Mouse (Mus musculus) megakaryocyte, adult 5-6 weeks (primary cell): ENCODE results near the gene Anapc5. TPM values are rescaled to one million over a fixed set of nuclear protein-coding genes. Genes with fewer than 3 reads are reported as not detected.

Experiments
- ATAC-seq: 2 replicates; pipeline ENCODE4 v1.8.0; 2016; ENCODE audit warnings: mild to moderate bottlenecking, inconsistent platforms; ENCODE audit not compliant: poor library complexity, severe bottlenecking
- total RNA-seq, 2 experiments: library from RNA; stranded (forward) in 1 of 2; stranded (reverse) in 1 of 2; fragments of 153-499, 151-499 nt in 1 of 2; fragments of 221-1000, 200-1000 nt in 1 of 2; gene quantifications; 2 replicates each; pipeline versions ENCODE4 v1.2.3 to v1.2.4; 2015 to 2017

Anapc5 gene
- total RNA-seq (2015) = 152 and 159 TPM in 2 replicates
- total RNA-seq (2017) = 243 and 247 TPM in 2 replicates

DNA sequence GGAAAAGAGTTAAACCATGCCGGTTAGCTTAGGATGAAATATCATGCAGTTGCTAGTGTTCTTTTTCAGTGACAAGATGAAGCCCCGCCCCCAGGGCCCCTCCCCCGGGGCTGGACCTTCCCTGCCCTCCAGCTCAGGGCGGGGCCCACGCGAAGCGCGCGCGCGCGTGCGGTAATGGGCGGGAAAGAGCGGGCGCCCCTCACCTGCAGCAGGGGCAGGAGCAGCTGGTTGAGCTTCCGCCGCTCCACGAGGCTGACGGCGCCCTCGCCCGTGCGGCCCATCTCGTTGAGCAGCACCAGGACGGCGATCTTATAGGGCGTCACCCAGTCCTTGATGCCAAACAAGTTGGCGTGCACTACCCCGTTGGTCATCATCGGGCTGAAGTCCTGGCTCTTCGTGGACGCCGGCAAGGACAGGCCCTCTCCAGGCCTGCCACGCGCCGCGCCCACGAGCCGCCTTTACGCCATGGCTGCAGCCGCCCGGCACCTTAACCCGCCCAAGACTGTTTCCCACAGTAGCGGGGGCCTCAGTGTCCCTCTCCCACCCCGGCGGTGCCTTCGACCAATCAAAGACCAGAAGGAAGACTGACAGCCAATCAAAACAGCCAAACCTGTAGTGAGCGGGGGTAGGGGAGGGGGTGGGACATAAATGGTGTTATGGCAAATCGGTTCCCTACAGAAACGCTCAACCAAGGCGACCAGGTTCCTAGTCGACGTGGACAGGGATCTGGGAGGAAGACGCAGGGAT lies at the start of gene Anapc5:
Gene Anapc5 (minus strand): TSS at position 563 of the 747 bp plus-strand sequence.
- peak; percentile 98 for ATAC-seq

DNA sequence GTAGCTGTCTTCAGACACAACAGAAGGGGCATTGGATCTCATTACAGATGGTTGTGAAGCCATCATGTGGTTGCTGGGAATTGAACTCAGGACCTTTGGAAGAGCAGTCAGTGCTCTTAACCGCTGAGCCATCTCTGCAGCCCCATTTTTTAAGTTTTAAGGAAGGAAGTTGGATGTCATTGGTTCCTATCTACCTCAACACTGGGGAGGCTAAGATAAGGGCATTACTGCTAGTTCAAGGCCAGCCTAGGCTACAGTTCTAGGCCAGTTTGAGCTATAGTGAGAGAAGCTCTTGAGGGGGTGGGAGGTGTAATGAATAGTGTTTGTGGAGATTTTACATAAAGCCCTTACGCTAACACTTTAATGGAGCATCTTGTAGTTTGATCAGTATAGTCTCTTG lies 41.9 kb upstream of the Anapc5 start:
- no peak for ATAC-seq

DNA sequence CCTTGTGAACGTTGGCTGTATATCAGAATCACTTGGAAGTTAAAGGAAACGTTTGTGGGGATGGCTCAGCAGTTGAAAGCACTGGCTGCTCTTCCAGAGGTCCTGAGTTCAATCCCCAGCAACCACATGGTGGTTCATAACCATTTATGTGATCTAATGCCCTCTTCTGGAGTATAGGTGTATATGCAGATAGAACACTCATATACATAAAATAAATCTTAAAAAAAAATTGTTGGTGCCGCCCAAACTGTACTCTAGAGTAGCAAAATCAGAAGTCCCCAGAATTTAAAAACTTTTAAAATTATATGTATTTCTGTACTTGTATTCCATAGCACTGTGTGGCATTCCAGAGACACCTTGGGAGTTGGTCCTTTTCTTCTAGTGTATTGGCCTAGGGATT lies 34.7 kb upstream of the Anapc5 start:
- ATAC-seq = no peak

DNA sequence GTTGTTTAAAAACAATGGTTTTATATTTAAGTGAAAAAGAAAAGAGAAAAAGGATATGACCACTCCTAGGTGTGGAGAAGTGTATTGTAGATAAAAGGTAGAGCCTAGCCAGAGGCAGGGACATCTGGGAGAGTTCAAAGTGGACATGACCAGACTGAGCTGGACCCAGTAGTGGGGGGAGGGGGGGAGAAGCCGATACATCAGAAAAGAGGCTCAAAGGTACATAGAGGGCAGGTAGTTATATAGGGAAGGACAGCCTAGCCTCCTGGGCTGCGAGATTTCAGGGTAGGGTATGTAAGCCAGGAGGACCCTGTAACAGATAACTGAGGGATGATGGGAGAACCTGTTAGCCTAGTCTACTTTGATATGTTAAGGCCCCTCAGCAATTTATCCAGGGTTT lies 31.5 kb upstream of the Anapc5 start:
- ATAC-seq = no peak

DNA sequence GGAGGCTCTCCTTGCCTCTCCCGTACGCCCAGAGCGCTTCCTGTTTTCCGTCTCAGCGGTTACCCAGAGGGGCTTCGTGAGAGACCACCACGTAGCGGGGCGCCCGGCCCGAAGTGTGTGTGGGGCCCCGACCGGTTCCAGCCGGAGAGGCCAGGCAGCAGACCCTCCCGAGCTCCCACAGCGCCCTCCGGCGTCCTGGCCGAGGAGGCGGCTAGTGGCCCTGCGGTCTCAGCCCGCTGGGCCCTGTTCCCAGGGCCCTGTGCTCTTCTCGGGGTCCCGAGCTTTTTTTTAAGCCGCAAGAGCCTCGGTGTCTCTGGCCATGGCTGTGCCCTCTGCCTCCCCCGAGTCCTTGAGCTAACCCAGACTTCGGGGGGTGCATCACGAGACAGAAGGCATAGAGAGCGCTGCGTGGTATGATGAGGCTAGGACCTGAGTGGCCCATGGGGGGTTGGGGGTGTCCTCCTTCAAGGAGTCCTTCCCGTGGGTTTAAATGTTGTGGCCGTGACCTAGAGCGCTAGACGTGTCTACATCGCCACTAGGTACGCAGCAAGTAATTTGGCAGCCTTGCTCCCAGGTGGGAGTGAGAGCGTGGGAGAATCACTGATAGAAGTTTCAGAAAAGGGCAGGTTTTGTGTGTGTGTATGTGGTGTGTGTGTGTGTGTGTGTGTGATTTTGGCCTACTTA lies 29.3 kb upstream of the Anapc5 start:
- ATAC-seq = peak; percentile 65

DNA sequence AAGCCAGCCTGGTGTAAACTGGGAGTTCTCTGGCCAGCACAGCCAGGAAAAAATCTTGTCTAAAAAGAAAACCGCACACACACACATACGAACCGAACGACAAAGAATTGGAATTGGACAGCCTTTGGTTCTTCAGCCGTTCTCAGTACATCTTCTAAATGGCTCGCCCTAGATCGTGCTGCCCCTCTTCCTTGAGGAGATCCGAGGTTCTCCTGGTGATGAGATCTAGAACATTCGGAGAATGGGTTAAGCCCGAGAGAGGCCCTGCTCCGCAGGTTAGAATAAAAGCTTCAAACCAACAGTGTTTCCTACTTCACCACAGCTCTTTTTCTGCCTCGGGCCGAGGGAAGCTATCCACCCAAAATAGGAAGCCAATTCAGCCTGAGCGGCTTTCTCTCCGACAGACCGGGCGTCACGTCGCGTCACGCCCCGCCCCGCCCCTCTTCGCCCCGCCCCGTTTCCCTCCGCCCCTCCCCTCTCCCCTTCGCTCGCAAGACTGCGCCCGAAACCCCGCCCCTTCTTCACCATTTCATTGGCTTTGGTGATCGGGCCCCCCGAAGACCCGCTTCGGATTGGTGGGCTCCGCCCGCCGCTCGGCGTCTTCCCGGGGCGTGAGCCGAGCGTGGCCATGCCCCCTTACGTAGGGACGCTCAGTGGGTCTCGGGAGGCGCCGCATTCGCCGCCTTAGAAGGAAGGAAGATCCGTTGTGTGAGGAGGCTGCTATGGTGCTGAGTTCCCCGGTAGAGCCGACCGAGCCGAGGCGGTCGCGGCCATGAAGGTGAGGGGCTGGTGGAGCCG lies 28.6 kb upstream of the Anapc5 start, which contains the start of gene Rnf34:
Gene Rnf34 (plus strand): TSS at position 528 of the 798 bp plus-strand sequence.
- peak; percentile 96 for ATAC-seq

DNA sequence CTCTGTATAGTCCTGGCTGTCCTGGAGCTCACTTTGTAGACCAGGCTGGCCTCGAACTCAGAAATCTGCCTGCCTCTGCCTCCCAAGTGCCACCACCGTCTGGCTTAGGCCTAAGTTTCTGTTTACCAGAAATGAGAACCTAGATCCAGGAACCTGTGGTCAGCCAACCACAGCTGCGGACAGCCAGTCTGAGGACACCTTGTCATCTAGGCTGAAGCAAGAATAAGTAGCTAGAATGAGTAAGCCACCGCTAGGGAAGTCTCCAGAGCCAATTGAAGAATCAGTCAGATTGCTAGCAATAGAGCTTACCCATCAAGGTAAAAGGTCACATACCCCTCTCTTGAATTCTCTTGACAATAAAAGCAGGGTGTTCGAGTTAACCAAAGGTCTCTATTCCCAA lies 22.7 kb upstream of the Anapc5 start:
- peak; percentile 100 for ATAC-seq

DNA sequence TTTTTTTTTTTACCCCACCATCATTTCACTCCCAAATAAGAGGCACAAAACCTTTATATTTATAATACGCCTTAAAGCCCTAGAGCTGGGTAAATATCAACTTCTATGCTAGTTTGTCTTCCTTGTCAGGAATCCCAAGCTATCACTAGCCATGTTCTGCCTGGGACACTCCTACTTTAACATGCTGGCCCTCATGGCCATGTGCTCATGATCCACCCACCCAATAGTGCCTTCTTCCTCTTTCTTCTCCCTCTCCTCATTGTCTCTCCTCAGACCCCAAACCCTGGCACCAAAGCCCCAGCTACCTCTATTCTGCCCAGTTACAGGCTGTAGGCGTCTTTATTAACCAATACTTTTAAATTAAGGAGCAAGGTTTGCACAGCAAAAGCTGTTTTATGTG lies 20.0 kb upstream of the Anapc5 start:
- ATAC-seq = no peak

DNA sequence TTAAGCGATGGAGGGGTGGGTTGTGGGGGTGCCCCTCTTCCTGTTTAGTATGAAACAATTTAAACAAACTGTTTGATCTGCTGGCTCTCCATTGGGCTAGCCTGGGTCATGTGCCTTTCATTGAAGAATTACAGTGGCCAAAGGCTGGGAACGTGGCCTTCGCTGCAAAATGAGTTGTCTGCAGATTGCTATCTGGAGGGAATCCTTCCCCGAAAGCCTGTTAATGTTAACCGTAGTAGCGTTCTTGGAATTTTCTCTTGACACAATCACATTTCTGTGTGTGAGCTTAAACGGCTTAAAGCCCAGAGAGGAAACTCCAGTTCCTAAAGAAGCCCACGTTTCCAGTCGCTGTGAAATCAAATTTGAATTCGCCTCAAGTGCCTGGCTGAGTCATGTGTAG lies 11.9 kb upstream of the Anapc5 start:
- ATAC-seq = no peak

DNA sequence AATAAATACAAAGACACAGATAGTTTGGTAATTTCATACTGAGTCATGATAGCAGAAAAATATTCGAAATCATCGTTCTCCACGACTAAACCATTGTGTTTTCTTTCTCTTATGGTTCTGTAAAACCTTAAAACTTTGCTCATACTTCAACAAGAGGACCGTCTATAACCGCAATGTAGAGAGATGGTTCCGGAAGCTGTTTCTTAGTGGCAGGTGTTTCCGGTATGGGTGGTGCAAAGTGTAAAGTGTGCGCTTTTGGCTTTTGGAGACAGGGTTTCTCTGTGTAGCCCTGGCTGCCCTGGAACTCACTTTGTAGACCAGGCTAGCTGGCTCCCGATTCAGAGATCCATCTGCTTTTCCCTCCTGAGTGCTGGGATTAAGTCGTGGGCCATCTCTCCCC lies 11.4 kb upstream of the Anapc5 start:
- ATAC-seq = no peak

DNA sequence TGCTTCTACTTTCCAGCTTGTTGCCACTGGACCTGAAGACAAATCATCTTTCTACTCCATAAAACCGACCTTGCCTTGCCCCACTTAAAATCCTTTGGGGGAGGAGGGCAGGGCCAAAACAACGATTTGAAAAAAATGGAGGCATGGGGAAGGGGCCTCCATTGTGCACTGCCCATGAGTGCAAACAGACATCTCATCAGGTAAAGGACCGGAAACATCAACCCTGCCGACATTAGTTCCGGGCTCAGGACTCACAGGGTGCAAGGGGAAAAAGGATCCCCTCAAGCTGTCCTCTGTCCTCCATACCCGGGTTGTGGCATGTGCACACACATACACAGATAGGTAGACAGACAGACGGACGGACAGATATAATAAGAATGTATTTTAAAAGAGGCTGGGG lies 4.0 kb upstream of the Anapc5 start:
- no peak for ATAC-seq

DNA sequence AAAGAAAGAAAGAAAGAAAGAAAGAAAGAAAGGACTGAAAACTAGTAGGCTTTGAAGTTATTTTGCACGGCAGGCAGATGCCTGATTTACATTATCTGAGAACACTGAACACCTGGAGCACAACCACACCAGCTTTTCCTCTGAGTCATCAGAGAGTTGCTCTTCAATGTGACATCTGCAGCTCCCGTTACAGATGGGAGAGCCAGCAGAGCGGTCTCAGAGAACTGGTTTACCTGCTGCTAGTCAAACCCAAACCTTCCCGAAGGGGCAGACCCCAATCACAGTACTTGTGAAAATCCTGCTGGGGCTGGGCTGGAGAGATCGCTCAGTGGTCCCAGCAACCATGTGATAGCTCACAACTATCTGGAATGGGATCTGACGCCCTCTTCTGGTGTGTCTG lies 3.3 kb upstream of the Anapc5 start:
- no peak for ATAC-seq

DNA sequence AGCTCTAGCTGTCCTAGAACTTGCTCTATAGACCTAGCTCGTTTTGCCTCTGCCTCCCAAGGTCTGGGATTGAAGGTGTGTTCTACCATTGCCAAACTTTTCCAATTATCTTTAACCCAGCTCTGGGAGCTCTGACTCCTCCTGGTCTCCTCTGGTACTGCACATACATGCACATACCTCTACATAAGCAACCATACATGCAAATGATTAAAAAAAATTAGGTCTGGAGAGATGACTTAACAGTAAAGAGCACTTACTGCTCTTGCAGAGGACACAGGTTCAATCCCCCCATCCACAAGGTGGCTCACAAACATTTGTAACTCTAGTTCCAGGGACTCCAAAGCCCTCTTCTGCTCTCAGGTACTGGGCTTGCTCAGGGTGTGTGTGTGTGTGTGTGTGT lies 2.8 kb upstream of the Anapc5 start:
- no peak for ATAC-seq

DNA sequence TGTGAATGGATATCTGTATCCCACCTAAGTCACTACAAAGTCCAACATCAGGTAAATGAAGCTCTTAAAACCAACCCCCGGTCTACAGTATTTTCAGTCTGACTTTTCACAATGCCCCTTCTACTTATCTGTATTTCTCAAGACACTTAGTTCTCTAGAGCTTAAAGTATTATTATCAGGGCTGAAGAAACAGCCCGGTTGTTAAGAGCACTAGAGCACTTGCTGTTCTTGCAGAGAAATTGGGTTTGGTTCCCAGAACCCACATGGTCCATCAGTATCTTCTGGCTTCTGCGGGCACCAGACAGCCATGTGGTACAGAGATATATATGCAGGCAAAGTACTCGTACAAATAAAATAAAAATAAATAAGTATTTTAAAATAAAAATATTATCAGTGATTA lies 1.3 kb upstream of the Anapc5 start:
- ATAC-seq = no peak

DNA sequence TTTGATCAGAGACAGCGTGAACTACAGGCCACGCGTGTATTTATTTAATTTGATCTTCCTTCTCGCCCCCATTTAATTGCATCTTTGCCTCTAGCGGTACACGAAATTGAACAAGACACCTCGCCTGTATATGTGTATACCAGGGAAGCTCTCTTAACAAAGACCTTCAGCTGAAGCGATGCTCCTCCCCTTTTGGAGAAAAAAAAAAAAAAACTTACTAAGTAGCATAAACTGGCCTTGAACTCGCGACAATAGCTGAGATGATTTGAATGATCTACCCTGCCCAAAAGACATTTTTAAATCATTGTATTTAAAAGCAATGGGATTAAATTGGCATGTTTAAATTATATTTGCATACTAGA lies 366 bp upstream of the Anapc5 start:
- peak; percentile 34 for ATAC-seq

DNA sequence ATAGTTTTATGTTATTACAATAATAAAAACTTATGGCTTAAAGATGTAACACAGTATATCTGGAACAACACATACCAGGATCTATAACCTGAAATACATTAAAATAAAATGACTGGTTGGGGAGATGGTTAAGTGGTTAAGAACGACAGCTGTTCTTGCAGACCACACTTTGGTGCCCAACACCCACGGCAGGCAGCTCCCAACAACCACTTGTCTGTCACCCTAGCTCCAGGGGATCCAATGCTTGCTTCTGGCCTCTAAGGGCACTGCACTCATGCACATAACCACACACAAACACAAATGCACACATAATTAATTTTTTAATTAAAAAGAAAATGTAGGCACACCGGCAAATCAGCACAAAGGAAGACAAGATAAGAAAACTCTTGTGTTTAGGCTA lies 8.4 kb downstream of the Anapc5 start:
- no peak for ATAC-seq

DNA sequence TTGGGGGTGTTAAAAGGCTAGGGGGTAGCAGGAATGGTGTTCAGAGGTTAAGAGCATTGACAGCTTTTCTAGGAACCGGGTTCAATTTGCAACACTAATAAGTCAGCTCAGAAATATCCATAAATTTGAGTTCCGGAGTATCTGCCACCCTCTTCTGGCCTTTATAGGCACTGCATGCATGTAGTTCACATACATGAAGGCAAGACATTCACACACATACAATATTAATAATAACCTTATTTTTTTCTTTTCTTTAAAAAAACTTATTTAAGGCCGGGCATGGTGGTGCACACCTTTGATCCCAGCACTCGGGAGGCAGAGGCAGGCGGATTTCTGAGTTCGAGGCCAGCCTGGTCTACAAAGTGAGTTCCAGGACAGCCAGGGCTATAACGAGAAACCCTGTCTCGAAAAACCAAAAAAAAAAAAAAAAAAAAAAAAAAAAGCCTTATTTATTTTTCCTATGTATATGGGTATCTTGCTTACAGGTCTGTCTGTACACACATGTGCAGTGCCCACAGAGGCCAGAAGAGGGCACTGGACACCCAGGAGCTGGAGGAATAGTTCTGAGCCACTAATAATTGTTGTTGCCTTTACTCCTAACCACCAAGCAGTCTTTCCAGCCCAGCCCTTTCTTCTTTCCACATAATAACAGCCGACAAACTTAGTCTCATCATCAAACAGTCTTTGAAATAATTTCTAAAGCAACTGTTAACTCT lies 9.6 kb downstream of the Anapc5 start:
- peak; percentile 90 for ATAC-seq

DNA sequence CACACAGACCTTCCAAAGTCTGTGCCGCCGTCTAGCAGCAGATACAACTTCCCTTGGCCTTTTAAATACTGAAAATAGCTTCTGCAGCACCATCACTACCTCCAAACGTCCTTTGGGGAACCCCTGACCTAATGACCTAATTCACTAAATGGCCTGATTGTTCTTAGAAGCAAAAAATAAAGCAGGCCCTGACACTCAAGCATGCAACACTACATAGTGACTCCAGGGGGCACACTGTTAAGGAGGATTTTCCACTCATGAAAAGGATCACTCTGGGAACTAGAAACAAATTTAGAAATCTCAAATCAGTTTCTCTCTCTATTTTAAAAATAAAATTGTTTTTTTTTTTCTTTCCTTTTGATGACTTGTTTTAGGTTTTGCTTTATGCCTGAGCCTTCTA lies 15.6 kb downstream of the Anapc5 start:
- no peak for ATAC-seq

DNA sequence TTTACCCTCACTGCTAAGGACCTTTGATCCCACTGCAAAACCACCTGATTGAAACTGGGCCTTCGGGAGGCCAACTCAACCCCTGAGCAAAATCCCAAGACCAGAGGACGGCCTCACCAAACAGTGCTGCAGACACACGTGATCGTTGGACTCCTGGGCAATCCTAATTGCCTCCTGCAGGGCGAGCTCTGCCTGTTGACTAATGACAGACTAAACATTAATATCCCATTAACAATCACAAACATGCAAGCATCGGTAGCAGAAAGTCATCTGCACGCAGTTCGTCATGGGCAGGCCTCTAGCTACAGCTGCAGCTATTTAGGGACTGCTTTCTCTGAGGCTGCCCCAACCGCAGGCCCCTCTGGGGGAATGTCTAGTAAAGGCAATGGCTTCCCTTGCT lies 18.4 kb downstream of the Anapc5 start:
- ATAC-seq = no peak

DNA sequence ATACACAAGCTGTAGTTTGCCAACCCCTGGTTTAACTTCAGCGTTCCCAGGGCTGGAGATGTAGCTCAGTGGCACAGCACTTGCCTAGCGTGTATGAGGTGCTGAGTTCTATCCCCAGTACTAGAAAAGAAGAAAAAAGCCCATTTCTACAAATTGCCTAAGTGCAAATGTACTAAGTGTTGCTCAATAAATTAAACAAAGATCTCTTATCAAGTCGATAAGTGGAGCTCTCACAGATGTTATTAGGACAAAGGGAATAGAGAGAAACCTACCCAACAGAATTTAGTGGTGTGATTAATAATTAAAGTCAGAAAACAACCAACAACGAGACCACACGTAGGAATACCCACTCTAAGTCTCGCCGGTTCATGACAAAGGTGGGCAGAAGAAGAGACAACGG lies 19.5 kb downstream of the Anapc5 start:
- ATAC-seq = no peak

DNA sequence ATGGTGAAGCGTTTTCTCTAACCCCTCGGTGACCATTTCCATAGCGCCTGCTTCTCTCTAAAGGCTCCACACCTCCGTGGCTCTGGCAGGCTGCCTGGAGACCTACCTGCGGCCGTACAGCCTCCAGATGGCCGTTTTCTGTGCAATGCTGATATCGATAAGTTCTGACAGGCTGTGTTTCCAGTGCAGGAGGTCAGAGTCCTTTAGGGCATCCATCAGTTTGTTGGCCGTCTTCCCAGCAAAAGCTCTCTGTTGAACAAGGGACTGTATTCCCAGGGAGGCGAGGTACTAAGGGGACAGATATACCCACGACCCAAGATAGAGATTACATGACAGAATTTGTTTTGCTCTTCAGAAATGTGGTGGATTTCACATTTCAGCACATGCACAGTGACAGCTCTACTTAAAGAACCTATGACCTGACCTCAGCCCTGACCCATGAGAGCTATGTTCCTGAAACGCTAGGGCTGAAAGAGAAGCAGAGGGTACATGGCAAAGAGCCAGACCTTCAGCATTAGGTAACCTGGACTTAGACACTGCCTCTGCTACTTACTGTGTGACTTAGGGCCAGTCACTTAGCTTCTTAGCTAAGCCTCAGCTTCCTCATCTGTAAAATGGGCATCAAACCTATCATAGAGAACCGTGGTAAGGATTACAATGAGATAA lies 20.7 kb downstream of the Anapc5 start:
- no peak for ATAC-seq
